Mouse (Mus musculus) kidney, embryonic 14.5 days (tissue): ENCODE measurements around the gene Depdc1b. TPM values are rescaled to one million over a fixed set of nuclear protein-coding genes. Genes with fewer than 3 reads are reported as not detected.

ENCODE experiments used
- ATAC-seq: fragments of 200-750 bp; cut with Nextera tagmentation; 2 replicates; pipeline ENCODE4 v1.8.0; 2017; ENCODE audit warnings: moderate number of reproducible peaks, mild to moderate bottlenecking, moderate TSS enrichment, moderate library complexity; ENCODE audit not compliant: low FRiP score, low TSS enrichment
- H3K27ac ChIP-seq: fragments of 300-500 bp; sonication (generic); 2 replicates; pipeline ENCODE4 v1.5.1; 2014; ENCODE audit warnings: low read depth, mild to moderate bottlenecking, low read length, moderate library complexity, mixed read lengths
- H3K27me3 ChIP-seq: fragments of 300-500 bp; sonication (generic); 2 replicates; pipeline ENCODE4 v1.6.1; 2014; ENCODE audit warnings: mild to moderate bottlenecking, low read length; ENCODE audit not compliant: control insufficient read depth, insufficient read depth
- H3K36me3 ChIP-seq: fragments of 300-500 bp; sonication (generic); 2 replicates; pipeline ENCODE4 v1.6.1; 2014; ENCODE audit warnings: low read length, mixed read lengths; ENCODE audit not compliant: control insufficient read depth, insufficient read depth
- H3K4me1 ChIP-seq: fragments of 300-500 bp; sonication (generic); 2 replicates; pipeline ENCODE4 v1.6.1; 2014; ENCODE audit warnings: low read length, mixed read lengths; ENCODE audit not compliant: control insufficient read depth, insufficient read depth
- H3K4me2 ChIP-seq: fragments of 300-500 bp; sonication (generic); replicated peaks from 2 replicates; pipeline ENCODE4 v1.6.1; 2014; ENCODE audit warnings: low read depth, mild to moderate bottlenecking, low read length
- H3K4me3 ChIP-seq: fragments of 300-500 bp; sonication (generic); 2 replicates; pipeline ENCODE4 v1.5.1; 2014; ENCODE audit warnings: mild to moderate bottlenecking, low read length
- H3K9ac ChIP-seq: fragments of 300-500 bp; sonication (generic); 2 replicates; pipeline ENCODE4 v1.6.1; 2014; ENCODE audit warnings: low read depth, mild to moderate bottlenecking, low read length, moderate library complexity
- H3K9me3 ChIP-seq: fragments of 300-500 bp; sonication (generic); 2 replicates; pipeline ENCODE4 v1.6.1; 2016; ENCODE audit warnings: low read length; ENCODE audit not compliant: control insufficient read depth
- WGBS: fragments of 180-500 bp; shearing (Covaris S2); extraction: QIAGEN DNeasy Blood & Tissue Kit; methylation state at CpG from one replicate; pipeline ENCODE4 v1.1.7; 2014; 5-methylcytosine and 5-hydroxymethylcytosine counted together
- polyA plus RNA-seq: library from polyadenylated mRNA; unstranded; fragments of >200 nt; fragmentation: Nextera tagmentation; extraction: Ambion mirVana; gene quantifications from 2 replicates; pipeline ENCODE4 v1.2.1, GENCODE M21; 2014

The Depdc1b gene
- polyA plus RNA-seq, 1 experiment from 2014 or later: 14.4 TPM

DNA sequence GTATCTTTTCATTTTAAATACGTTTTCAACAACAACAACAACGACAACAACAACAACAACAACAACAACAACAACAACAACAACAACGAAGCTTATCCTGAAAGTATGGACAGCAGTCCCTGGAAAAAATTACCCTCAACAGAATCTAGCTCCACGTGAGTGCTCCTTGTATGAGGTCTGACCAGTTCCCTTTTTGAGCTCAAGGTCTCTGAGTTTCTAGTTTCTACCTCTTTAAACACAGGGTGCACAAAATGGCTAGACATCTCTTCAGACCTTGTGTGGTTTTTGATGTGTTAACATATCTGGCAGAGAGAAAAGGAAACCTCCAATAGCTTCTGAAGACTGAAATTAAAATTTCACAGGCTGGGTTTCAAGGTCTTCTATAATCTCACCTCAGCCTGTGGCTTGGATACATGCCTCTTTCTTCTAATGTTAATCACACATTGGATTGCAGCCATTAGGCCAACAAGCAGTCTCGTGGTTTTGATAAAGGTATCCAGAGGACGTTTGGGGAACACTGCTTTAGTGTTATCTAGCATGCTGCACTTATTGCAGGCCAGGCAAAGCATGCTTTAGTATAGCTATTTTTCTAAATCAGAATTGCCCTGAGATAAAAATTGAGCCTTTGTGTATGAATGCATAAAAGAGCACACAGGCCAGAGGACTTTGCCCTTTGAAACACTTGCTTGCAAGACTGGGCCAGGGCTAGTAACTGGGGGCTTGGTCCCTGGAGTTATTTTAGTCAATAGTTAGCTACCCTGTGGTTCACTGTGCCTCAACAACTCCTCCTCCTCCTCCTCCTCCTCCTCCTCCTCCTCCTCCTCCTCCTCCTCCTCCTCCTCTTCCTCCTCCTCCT is 137.2 kb downstream of the Depdc1b start:
- Histone ChIP-seq H3K9me3 (no peaks in the 10 kb centered on the region), H3K9ac (no peak overlapping the region), H3K27me3 (no peaks in the 10 kb centered on the region), H3K4me1 (0 out of 2 replicates have a peak, but pooled peaks cover 3% of the 10 kb centered on the region), H3K36me3 (no peaks in the 10 kb centered on the region), H3K27ac (no peak overlapping the region), H3K4me2 (no peak overlapping the region), H3K4me3 (no peak overlapping the region)
- WGBS: 79% methylated on average over 6 of the region's 6 CpGs
- ATAC-seq: no peak

Other genes with a start within 250 kb of the Depdc1b start
- gene Ndufaf2, start 157.7 kb upstream of the Depdc1b start, polyA plus RNA-seq: 80.4 and 113 TPM in 2 replicates
- 20.0 and 20.4 TPM in 2 replicates for gene Ercc8, start 157.6 kb upstream of the Depdc1b start, polyA plus RNA-seq
- 7.3 and 14.3 TPM in 2 replicates for gene Elovl7, start 101.9 kb upstream of the Depdc1b start, polyA plus RNA-seq
- 9.1 and 14.8 TPM in 2 replicates for gene Pde4d, start 133.6 kb downstream of the Depdc1b start, polyA plus RNA-seq